Mouse (Mus musculus) neutrophil, adult 5-6 weeks (primary cell): ENCODE measurements around the gene Alyref. TPM values are rescaled to one million over a fixed set of nuclear protein-coding genes. Genes with fewer than 3 reads are reported as not detected.

Experiments
- ATAC-seq: fragments of 151-379, 151-347 bp; 2 replicates; pipeline ENCODE4 v1.8.0; 2017; ENCODE audit warnings: mild to moderate bottlenecking, moderate TSS enrichment; ENCODE audit not compliant: insufficient number of reproducible peaks, poor library complexity, low FRiP score, severe bottlenecking; ENCODE audit errors: extremely low read depth
- total RNA-seq: library from RNA; stranded (forward); fragments of 200-1000 nt; gene quantifications from 2 replicates; pipeline ENCODE4 v1.2.3, GENCODE M21; 2017

The Alyref gene
- total RNA-seq, 1 experiment from 2014 or later: 52.7 TPM

GRCm38 (mm10) chr11:120554834-120555233 lies 43.3 kb downstream of the Alyref start:
- no peak for ATAC-seq

GRCm38 (mm10) chr11:120552736-120553135 lies 45.4 kb downstream of the Alyref start:
- no peak for ATAC-seq

GRCm38 (mm10) chr11:120550810-120551440 lies 47.2 kb downstream of the Alyref start, which contains the start of gene Ppp1r27:
Ppp1r27 (minus strand) TSS chr11:120551132.
- ATAC-seq: no peak

GRCm38 (mm10) chr11:120549986-120550809 lies 48.0 kb downstream of the Alyref start:
- no peak for ATAC-seq

GRCm38 (mm10) chr11:120549168-120549945 lies 48.8 kb downstream of the Alyref start, which contains the start of gene Mcrip1:
Mcrip1 (minus strand) TSS chr11:120549727.
- peak; percentile 61 for ATAC-seq

- ATAC-seq: no peak
Observed at GRCm38 (mm10) chr11:120548786-120549167, 49.4 kb downstream of the Alyref start.

GRCm38 (mm10) chr11:120548214-120548613 lies 50.0 kb downstream of the Alyref start:
- no peak for ATAC-seq

GRCm38 (mm10) chr11:120547469-120547868 lies 50.7 kb downstream of the Alyref start:
- no peak for ATAC-seq

GRCm38 (mm10) chr11:120545964-120546363 lies 52.2 kb downstream of the Alyref start:
- no peak for ATAC-seq

GRCm38 (mm10) chr11:120542376-120542775 lies 55.8 kb downstream of the Alyref start:
- no peak for ATAC-seq

Other genes with a start within 250 kb of the Alyref start
- gene Actg1, start 249.8 kb downstream of the Alyref start, total RNA-seq: 1,411 and 1,557 TPM in 2 replicates
- gene Fscn2, start 236.8 kb downstream of the Alyref start, total RNA-seq: 0.47 TPM in 1 of 2 replicates, not detected in the other
- 13.3 and 15.6 TPM in 2 replicates for gene Faap100, start 219.6 kb downstream of the Alyref start, total RNA-seq
- 24.4 and 25.4 TPM in 2 replicates for gene Nploc4, start 160.7 kb downstream of the Alyref start, total RNA-seq
- gene Tspan10, start 155.7 kb downstream of the Alyref start, total RNA-seq: not detected in 2 replicates
- not detected in 2 replicates for gene Pde6g, start 144.9 kb downstream of the Alyref start, total RNA-seq
- 5.9 and 9.5 TPM in 2 replicates for gene Oxld1, start 140.3 kb downstream of the Alyref start, total RNA-seq
- 35.0 and 48.6 TPM in 2 replicates for gene Ccdc137, start 140.2 kb downstream of the Alyref start, total RNA-seq
- gene Arl16, start 130.8 kb downstream of the Alyref start, total RNA-seq: 13.4 and 17.1 TPM in 2 replicates
- gene Mrpl12, start 113.8 kb downstream of the Alyref start, total RNA-seq: 20.8 and 24.1 TPM in 2 replicates
- gene Slc25a10, start 106.5 kb downstream of the Alyref start, total RNA-seq: 5.0 and 7.9 TPM in 2 replicates
- 0.23 TPM in 1 of 2 replicates, not detected in the other for gene Gcgr, start 67.7 kb downstream of the Alyref start, total RNA-seq
- 15.0 and 16.9 TPM in 2 replicates for gene Mcrip1, start 48.6 kb downstream of the Alyref start, total RNA-seq
- gene Ppp1r27, start 47.2 kb downstream of the Alyref start, total RNA-seq: not detected in 2 replicates
- 122 and 155 TPM in 2 replicates for gene P4hb, start 25.1 kb downstream of the Alyref start, total RNA-seq
- gene Arhgdia, start 16.7 kb downstream of the Alyref start, total RNA-seq: 166 and 185 TPM in 2 replicates
- gene Anapc11, start 56 bp upstream of the Alyref start, total RNA-seq: 15.7 and 22.0 TPM in 2 replicates
- gene Npb, start 10.1 kb upstream of the Alyref start, total RNA-seq: not detected in 2 replicates
- gene Pcyt2, start 19.6 kb upstream of the Alyref start, total RNA-seq: 31.7 and 47.8 TPM in 2 replicates
- gene Sirt7, start 26.9 kb upstream of the Alyref start, total RNA-seq: 181 and 194 TPM in 2 replicates
- 25.5 and 33.5 TPM in 2 replicates for gene Mafg, start 35.2 kb upstream of the Alyref start, total RNA-seq
- gene Pycr1, start 45.4 kb upstream of the Alyref start, total RNA-seq: 1.6 TPM in 1 of 2 replicates, not detected in the other
- not detected in 2 replicates for gene Myadml2, start 49.8 kb upstream of the Alyref start, total RNA-seq
- gene Notum, start 62.8 kb upstream of the Alyref start, total RNA-seq: not detected in 2 replicates
- gene Aspscr1, start 74.6 kb upstream of the Alyref start, total RNA-seq: 59.7 and 74.8 TPM in 2 replicates
- gene Cenpx, start 115.4 kb upstream of the Alyref start, total RNA-seq: 24.2 and 44.7 TPM in 2 replicates
- gene Lrrc45, start 115.6 kb upstream of the Alyref start, total RNA-seq: 47.1 and 47.6 TPM in 2 replicates
- 0.98 TPM in 1 of 2 replicates, not detected in the other for gene Rac3, start 123.1 kb upstream of the Alyref start, total RNA-seq
- gene Dcxr, start 128.9 kb upstream of the Alyref start, total RNA-seq: 6.8 and 8.1 TPM in 2 replicates
- gene Cbr2, start 133.7 kb upstream of the Alyref start, total RNA-seq: 0.81 TPM in 1 of 2 replicates, not detected in the other
- 26.0 and 37.3 TPM in 2 replicates for gene Hmga1b, start 164.4 kb upstream of the Alyref start, total RNA-seq
- 3.8 and 5.9 TPM in 2 replicates for gene Rfng, start 185.8 kb upstream of the Alyref start, total RNA-seq
- gene Gps1, start 185.9 kb upstream of the Alyref start, total RNA-seq: 59.6 and 60.3 TPM in 2 replicates
- 30.9 and 32.5 TPM in 2 replicates for gene Dus1l, start 198.0 kb upstream of the Alyref start, total RNA-seq
- gene Fasn, start 226.2 kb upstream of the Alyref start, total RNA-seq: 22.0 and 28.3 TPM in 2 replicates